Mouse (Mus musculus) hindbrain, embryonic 12.5 days (tissue): ENCODE measurements at regions not wholly inside any gene's neighbourhood (a gene's known extent, or its start where the extent isn't known, plus 50 kb on each side); places are given as distances from the start of the nearest gene placed in this dataset.

Experiments used
- ATAC-seq: fragments of 200-750 bp; cut with Nextera tagmentation; 2 replicates; pipeline ENCODE4 v1.8.0; 2017; ENCODE audit warnings: moderate TSS enrichment; ENCODE audit not compliant: low FRiP score
- H3K27ac ChIP-seq: fragments of 300-500 bp; sonication (generic); 2 replicates; pipeline ENCODE4 v1.5.1; 2016; ENCODE audit warnings: mild to moderate bottlenecking
- H3K27me3 ChIP-seq: fragments of 300-500 bp; sonication (generic); 2 replicates; pipeline ENCODE4 v1.6.1; 2016; ENCODE audit warnings: mild to moderate bottlenecking
- H3K36me3 ChIP-seq: fragments of 300-500 bp; sonication (generic); 2 replicates; pipeline ENCODE4 v1.6.1; 2016; ENCODE audit warnings: mild to moderate bottlenecking
- H3K4me1 ChIP-seq: fragments of 300-500 bp; sonication (generic); 2 replicates; pipeline ENCODE4 v1.6.1; 2016
- H3K4me2 ChIP-seq: fragments of 300-500 bp; sonication (generic); replicated peaks from 2 replicates; pipeline ENCODE4 v1.6.1; 2016; ENCODE audit warnings: mild to moderate bottlenecking
- H3K4me3 ChIP-seq: fragments of 300-500 bp; sonication (generic); 2 replicates; pipeline ENCODE4 v1.5.1; 2016; ENCODE audit warnings: mild to moderate bottlenecking
- H3K9ac ChIP-seq: fragments of 300-500 bp; sonication (generic); 2 replicates; pipeline ENCODE4 v1.6.1; 2016; ENCODE audit warnings: mild to moderate bottlenecking, moderate library complexity
- H3K9me3 ChIP-seq: fragments of 300-500 bp; sonication (generic); replicated peaks from 2 replicates; pipeline ENCODE4 v1.6.1; 2016; ENCODE audit warnings: mild to moderate bottlenecking
- WGBS: fragments of 180-500 bp; shearing (Covaris S2); methylation state at CpG from one replicate; pipeline ENCODE4 v1.1.7; 2016; 5-methylcytosine and 5-hydroxymethylcytosine counted together

DNA sequence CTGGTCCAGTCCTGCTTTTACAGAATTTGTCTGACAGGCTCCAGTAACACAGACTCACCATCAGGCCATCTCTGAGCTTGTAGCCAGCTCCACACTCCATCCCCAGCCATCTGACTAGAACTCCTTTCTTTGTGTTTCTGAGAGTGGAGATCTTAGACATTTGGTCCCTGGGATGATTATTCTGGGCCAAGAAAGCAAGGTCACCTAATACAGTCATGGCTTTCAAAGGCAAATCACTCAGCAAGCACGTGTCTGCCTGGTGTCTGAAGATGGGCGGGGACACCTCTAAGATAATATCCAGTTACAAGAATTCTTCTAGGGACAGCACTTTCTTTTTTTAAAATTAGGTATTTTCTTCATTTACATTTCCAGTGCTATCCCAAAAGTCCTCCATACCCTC, 198.1 kb upstream of the Epha4 start:
- ATAC-seq = no peak
- Histone ChIP-seq H3K36me3 (no peaks in the 10 kb centered on the region), H3K4me1 (peaks cover 7% of the 10 kb centered on the region; the same call in 1 of the 2 replicates), H3K4me2 (no peak overlapping the region), H3K9ac (no peak overlapping the region), H3K9me3 (no peaks in the 10 kb centered on the region), H3K4me3 (no peak overlapping the region), H3K27me3 (no peaks in the 10 kb centered on the region), H3K27ac (no peak overlapping the region)
- 74% methylated on average over 2 of the region's 2 CpGs for WGBS

DNA sequence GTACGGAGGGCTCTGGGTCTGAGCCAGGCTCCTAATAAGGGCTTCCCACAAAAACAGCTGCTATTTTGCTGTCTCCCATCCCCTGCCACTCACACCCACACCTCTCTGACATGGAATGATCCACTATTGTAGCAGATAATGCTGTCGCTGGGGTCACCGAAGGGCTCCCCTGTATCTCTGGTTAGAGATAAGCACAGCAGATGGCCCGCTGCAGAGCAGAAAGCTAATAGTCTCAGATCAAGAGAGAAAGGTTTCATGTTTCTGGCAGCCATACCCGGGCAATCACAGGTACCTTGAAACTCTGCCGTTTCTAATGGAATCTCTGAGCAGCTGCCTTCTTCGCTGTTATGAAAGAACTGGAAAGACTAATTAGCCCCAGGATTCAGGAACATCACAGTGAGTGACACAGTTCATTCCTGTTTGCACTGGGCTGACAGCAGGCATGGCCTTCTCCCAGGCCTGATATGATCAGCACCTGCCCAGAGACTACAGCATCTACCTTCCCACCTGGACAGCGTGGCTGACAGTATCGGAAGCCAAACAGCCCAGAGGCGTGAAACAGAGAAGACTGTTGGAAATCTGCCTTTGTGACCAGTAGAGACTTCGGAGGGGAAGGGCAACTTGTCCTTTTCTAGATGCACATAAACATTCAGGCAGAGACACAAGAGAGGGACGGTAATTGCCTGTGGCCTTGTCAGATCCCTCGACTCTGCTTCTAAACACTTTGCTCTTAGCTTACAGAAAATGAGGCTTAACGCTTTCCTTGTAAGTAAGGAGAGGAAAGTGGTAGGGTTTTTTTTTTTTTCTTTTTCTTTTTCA, 193.5 kb upstream of the Epha4 start:
- peak overlapping the region; percentile 67 for H3K27ac ChIP-seq
- no peak overlapping the region for H3K4me2 ChIP-seq
- H3K36me3 ChIP-seq = no peaks in the 10 kb centered on the region
- no peak overlapping the region for H3K4me3 ChIP-seq
- no peaks in the 10 kb centered on the region for H3K27me3 ChIP-seq
- H3K9me3 ChIP-seq = no peaks in the 10 kb centered on the region
- WGBS = 56% methylated on average over 14 of the region's 14 CpGs
- peaks cover 7% of the 10 kb centered on the region; the same call in 1 of the 2 replicates for H3K4me1 ChIP-seq
- H3K9ac ChIP-seq = no peak overlapping the region
- no peak for ATAC-seq

DNA sequence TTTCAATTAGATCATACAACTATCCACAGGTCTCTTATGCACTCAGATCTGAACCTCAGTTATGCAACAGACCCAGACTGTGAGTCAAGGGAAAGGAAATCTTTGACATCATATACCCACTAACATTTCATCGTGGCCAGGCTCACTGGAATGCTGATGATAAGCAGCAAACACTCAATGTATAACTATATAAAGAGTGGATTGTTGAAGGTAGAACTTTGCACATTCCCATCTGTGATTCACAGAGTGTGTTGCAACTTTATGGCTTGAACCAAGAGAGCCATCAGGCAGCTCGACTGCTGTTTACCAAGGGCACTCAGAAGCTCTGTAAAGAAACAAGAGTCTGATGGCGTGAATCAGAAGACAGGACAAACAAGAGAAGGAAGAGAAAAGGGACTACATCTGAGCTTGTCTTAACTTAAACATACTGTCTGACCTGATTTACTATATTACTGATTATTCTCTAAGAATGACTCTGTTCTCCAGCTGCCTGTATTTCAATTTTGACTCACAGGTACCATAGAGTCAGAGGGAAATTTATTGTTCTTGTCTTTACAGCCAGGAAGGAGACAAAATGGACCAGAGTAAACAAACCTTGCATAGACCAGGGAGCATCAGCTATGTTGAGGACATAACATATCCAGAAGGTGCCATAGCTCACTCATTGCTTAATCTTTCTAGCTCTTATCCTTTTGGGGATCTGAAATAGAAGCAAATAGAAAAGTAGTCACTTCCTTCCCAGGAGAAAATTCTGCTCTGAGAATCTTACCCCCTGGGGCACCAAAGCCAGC, 180.5 kb upstream of the Epha4 start:
- H3K4me2 ChIP-seq = no peak overlapping the region
- H3K27me3 ChIP-seq = no peaks in the 10 kb centered on the region
- no peaks in the 10 kb centered on the region for H3K36me3 ChIP-seq
- no peak overlapping the region for H3K9ac ChIP-seq
- H3K4me3 ChIP-seq = no peak overlapping the region
- 85% methylated on average over 3 of the region's 3 CpGs for WGBS
- H3K27ac ChIP-seq = no peak overlapping the region
- H3K9me3 ChIP-seq = no peaks in the 10 kb centered on the region
- no peaks in the 10 kb centered on the region for H3K4me1 ChIP-seq
- ATAC-seq = no peak

DNA sequence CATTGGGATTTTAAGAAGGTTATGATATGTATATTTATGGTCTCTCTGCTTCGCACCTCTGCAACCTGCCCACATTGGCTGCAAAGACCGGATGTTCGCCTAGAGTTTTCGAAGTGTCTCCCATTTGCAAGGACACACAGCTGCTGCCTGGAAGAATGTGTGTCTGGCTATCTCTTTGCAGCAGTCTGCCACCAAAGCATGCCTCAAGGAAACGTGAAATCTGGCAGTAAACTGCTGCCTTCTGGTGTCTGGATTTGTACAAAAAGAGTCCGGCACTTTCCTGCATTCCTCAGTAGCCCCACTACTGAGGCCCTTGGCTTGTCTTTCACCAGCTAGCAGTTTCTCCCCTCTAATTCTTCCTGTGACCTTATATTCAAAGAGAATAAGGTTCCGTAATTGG, 148.5 kb upstream of the Epha4 start:
- no peak for ATAC-seq
- Histone ChIP-seq H3K4me1 (no peaks in the 10 kb centered on the region), H3K27me3 (no peaks in the 10 kb centered on the region), H3K4me3 (no peak overlapping the region), H3K4me2 (no peak overlapping the region), H3K9ac (no peak overlapping the region), H3K9me3 (no peaks in the 10 kb centered on the region), H3K27ac (no peak overlapping the region), H3K36me3 (no peaks in the 10 kb centered on the region)
- 80% methylated on average over 7 of the region's 7 CpGs for WGBS

DNA sequence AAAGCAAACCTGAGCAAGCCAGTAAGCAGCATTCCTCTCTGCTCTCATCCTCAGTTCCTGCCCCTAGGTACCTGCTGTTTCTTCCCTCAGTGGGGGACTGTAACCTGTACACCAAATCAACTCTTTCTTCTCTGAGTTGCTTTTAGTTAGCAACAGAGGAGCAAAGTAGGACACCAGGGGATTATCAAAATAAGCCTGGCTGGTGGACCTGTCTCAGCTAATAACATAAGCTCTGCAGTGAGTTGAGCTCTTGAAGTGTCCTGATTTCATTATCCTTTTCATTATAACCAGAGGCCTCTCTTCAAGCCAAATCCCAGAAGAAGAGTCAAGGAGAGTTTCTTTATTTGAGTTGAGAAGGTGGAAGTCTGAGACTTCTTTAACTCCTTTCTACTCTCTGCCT, 145.5 kb upstream of the Epha4 start:
- no peaks in the 10 kb centered on the region for H3K4me1 ChIP-seq
- H3K36me3 ChIP-seq = no peaks in the 10 kb centered on the region
- H3K27me3 ChIP-seq = no peaks in the 10 kb centered on the region
- no peak for ATAC-seq
- H3K27ac ChIP-seq = no peak overlapping the region
- no peak overlapping the region for H3K4me3 ChIP-seq
- H3K9ac ChIP-seq = no peak overlapping the region
- no peaks in the 10 kb centered on the region for H3K9me3 ChIP-seq
- no peak overlapping the region for H3K4me2 ChIP-seq

DNA sequence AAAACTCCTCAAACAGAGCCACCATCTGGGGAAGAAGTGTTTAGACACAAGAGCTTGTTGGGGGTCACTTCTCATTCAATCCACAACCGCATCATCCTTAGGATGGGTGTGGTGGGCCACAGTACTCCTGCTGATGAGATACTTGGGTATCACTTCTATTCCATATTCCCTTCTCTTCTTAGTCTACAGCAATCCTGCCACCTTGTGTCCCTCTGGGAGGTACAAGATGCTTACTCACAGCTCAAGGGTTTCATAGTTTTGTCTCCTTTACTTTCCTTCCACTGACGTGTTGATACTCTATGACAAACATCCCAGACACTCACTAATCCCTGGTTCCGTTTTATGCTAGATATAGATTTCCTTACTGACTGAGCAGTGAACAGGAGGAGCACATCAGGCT, 122.1 kb upstream of the Epha4 start:
- Histone ChIP-seq H3K27me3 (no peaks in the 10 kb centered on the region), H3K4me2 (no peak overlapping the region), H3K36me3 (no peaks in the 10 kb centered on the region), H3K9ac (no peak overlapping the region), H3K4me3 (no peak overlapping the region), H3K4me1 (peaks cover 4% of the 10 kb centered on the region; the same call in 1 of the 2 replicates), H3K27ac (no peak overlapping the region), H3K9me3 (no peaks in the 10 kb centered on the region)
- no peak for ATAC-seq
- WGBS = 95% methylated on average over 3 of the region's 3 CpGs

DNA sequence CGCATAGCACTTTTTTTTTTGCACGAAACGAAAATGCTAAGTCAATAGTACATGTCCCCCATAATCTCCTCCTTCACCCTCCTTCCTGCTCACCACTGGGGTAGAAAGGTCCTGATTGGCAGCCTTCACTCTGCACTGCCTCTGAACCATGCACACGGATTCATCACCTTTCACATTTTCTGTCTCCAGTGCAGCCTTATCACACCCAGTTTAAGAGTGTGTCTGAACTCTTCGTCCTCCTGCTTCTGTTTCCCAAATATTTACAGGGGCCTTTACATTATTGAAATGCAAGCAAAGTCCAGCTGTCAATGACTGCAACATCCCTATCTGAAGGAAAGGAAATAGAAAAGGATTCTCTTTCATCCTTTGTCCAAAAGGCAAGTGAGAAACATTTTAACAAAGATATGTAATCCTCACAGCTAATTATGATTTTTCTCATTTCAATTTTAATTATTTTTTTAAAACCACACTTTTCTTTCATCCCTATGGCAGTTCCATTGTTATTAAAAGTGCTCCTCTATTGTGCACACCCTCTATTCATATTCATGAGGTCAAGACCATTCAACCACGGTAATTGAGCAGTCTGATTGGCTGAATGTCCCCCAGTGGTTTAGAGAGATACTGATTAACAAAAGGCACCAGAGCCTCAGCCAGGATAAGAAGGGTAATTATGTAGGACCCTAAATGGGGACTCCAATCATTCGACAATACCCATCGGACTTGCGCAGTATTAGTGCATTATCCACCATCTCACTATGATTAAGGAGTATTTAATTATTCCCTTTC, 114.8 kb upstream of the Epha4 start:
- ATAC-seq = peak; percentile 97
- Histone ChIP-seq H3K9ac (no peak overlapping the region), H3K27me3 (no peaks in the 10 kb centered on the region), H3K9me3 (no peaks in the 10 kb centered on the region), H3K4me3 (no peak overlapping the region), H3K27ac (peak overlapping the region; percentile 80), H3K36me3 (no peaks in the 10 kb centered on the region), H3K4me2 (no peak overlapping the region), H3K4me1 (peaks cover 12% of the 10 kb centered on the region)
- 21% methylated on average over 9 of the region's 9 CpGs for WGBS

DNA sequence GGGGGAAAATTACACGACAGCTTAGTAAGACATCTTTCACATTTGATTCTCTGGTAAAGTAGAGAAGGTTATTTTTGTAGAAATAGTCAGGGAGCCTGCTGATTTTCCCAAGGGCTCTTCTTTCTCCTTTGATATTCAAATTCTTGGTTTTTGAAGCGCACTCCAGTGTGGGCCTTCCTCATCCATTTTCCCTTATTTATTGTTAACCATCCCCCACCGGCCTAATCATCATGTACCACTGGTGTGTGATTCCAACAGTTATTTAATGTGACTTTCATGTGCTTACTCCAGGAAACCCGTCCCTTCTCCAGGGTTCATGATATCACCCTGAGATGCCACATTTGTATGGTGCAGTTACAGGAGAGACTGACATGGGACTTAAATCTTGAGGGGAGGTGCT, 114.0 kb upstream of the Epha4 start:
- whole genome bisulfite sequencing = 26% methylated on average over 4 of the region's 4 CpGs
- Histone ChIP-seq H3K27me3 (no peaks in the 10 kb centered on the region), H3K36me3 (no peaks in the 10 kb centered on the region), H3K27ac (peak overlapping the region; percentile 80; the same call in 1 of the 2 replicates), H3K4me1 (peaks cover 12% of the 10 kb centered on the region), H3K9me3 (no peaks in the 10 kb centered on the region), H3K4me2 (no peak overlapping the region), H3K9ac (no peak overlapping the region), H3K4me3 (no peak overlapping the region)
- ATAC-seq = no peak

DNA sequence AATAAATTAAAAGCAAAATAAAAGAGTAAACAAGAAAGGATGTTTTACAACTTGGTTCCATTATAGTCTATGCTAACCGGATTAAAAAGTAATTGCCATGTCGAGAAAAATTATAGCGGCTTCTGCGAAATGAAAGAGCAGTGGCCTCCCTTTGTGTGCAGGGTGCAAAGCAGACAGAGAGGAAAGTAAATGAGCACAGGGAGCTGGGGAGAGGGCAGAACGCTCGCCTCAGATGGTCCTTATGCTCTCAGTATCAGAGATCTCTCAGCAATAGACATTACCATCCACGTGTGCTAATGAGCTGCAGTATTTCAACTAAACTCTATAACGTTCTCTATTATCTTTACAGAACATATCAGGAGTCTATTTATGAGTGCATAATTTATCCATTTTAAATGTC, 102.6 kb upstream of the Epha4 start:
- ATAC-seq = no peak
- Histone ChIP-seq H3K9ac (no peak overlapping the region), H3K4me1 (no peaks in the 10 kb centered on the region; the same call in 1 of the 2 replicates), H3K4me3 (no peak overlapping the region), H3K27me3 (no peaks in the 10 kb centered on the region), H3K9me3 (no peaks in the 10 kb centered on the region), H3K27ac (no peak overlapping the region), H3K4me2 (no peak overlapping the region), H3K36me3 (no peaks in the 10 kb centered on the region)
- WGBS = 47% methylated on average over 8 of the region's 8 CpGs

DNA sequence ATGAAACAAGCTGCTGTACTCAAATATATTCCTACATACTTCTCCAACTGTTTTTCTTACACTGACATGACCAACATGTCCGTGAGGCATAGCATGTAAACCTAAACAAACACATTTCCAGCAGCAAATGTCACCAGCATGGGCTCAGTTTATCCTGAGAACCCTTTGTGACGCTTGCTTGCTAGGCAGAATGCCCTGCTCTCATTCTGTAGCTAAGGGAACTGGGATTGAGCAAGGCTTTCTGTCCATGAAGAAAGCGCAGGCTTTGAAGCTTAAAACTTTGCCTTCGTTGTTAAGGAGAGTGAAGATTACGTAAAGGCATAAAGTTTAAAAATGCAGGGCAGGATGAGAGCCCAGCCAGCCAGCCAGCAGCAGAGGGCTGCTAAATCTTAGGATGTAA, 85.6 kb upstream of the Epha4 start:
- no peak for ATAC-seq
- Histone ChIP-seq H3K36me3 (no peaks in the 10 kb centered on the region), H3K4me1 (peaks cover 7% of the 10 kb centered on the region), H3K27me3 (no peaks in the 10 kb centered on the region), H3K9ac (no peak overlapping the region), H3K4me3 (no peak overlapping the region), H3K27ac (no peak overlapping the region), H3K9me3 (no peaks in the 10 kb centered on the region), H3K4me2 (no peak overlapping the region)
- 72% methylated on average over 5 of the region's 5 CpGs for WGBS

DNA sequence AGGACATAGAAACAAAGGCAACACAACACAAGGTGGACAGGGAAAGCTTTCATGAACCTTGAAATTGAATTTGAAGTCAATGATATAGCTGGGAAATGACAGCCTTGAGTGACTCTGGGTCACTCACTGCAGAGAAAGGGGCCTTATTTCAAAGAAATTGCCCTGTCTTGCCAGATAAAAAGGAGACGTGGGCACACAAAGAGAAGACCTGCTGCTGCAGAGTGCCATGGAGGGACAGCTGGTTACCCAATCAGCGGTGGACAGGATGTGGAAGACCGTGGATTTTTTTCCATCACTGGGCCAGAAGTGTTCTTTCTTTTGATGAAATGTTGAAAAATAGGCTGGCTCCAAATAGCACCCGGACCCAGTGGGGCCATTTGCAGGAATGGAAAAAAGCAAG, 77.8 kb upstream of the Epha4 start:
- Histone ChIP-seq H3K27ac (no peak overlapping the region), H3K4me1 (peaks cover 5% of the 10 kb centered on the region), H3K27me3 (no peaks in the 10 kb centered on the region), H3K9me3 (no peaks in the 10 kb centered on the region), H3K4me2 (no peak overlapping the region), H3K36me3 (no peaks in the 10 kb centered on the region), H3K9ac (no peak overlapping the region), H3K4me3 (no peak overlapping the region)
- ATAC-seq = no peak; the same call in 1 of the 2 replicates
- 57% methylated on average over 4 of the region's 4 CpGs for WGBS

DNA sequence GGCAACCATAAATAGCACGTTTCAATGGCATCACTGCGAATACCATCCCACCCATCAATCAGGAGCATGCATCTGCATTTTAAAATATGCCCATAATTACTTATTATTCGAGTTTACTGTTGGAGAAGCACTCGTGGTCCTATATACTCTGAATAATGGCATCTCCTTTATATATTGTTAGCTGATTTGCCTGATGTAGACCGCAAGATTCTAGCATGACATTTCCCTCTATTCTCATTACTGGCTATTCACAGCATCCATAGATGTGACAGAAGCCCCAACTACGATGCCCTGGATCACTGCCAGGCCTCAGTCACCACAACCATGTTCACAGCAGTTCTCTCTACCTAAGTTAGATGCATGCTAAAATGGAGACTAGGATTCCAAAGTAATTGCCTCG, 77.4 kb upstream of the Epha4 start:
- Histone ChIP-seq H3K4me1 (peaks cover 5% of the 10 kb centered on the region), H3K36me3 (no peaks in the 10 kb centered on the region), H3K9ac (no peak overlapping the region), H3K9me3 (no peaks in the 10 kb centered on the region), H3K4me2 (no peak overlapping the region), H3K4me3 (no peak overlapping the region), H3K27ac (no peak overlapping the region), H3K27me3 (no peaks in the 10 kb centered on the region)
- peak; percentile 40; the same call in 1 of the 2 replicates for ATAC-seq
- WGBS = 55% methylated on average over 7 of the region's 7 CpGs
